Mouse (Mus musculus) neural tube, embryonic 11.5 days (tissue): ENCODE measurements around the gene Crim1. TPM values are rescaled to one million over a fixed set of nuclear protein-coding genes. Genes with fewer than 3 reads are reported as not detected.

Source experiments
- ATAC-seq: fragments of 200-750 bp; cut with Nextera tagmentation; 2 replicates; pipeline ENCODE4 v1.8.0; 2017; ENCODE audit warnings: moderate number of reproducible peaks, mild to moderate bottlenecking, moderate TSS enrichment, moderate library complexity; ENCODE audit not compliant: insufficient read depth, low FRiP score, low TSS enrichment
- DNase-seq: peaks from one replicate; pipeline ENCODE4 v3.0.0-alpha.2; 2015; ENCODE audit warnings: low spot score
- H3K27ac ChIP-seq: fragments of 300-500 bp; sonication (generic); 2 replicates; pipeline ENCODE4 v1.5.1; 2014; ENCODE audit warnings: low read depth, mild to moderate bottlenecking, low read length
- H3K27me3 ChIP-seq: fragments of 300-500 bp; sonication (generic); 2 replicates; pipeline ENCODE4 v1.6.1; 2014; ENCODE audit warnings: mild to moderate bottlenecking, low read length, mixed read lengths; ENCODE audit not compliant: control insufficient read depth, insufficient read depth
- H3K36me3 ChIP-seq: fragments of 300-500 bp; sonication (generic); 2 replicates; pipeline ENCODE4 v1.6.1; 2014; ENCODE audit warnings: mild to moderate bottlenecking, low read length, moderate library complexity, mixed read lengths; ENCODE audit not compliant: control insufficient read depth, insufficient read depth
- H3K4me1 ChIP-seq: fragments of 300-500 bp; sonication (generic); 2 replicates; pipeline ENCODE4 v1.6.1; 2014; ENCODE audit warnings: low read length, mixed read lengths; ENCODE audit not compliant: control insufficient read depth, insufficient read depth
- H3K4me2 ChIP-seq: fragments of 300-500 bp; sonication (generic); 2 replicates; pipeline ENCODE4 v1.6.1; 2014; ENCODE audit warnings: low read depth, mild to moderate bottlenecking, moderate library complexity
- H3K4me3 ChIP-seq: fragments of 300-500 bp; sonication (generic); 2 replicates; pipeline ENCODE4 v1.5.1; 2014; ENCODE audit warnings: low read depth, low read length
- H3K9ac ChIP-seq: fragments of 300-500 bp; sonication (generic); 2 replicates; pipeline ENCODE4 v1.6.1; 2014; ENCODE audit warnings: mild to moderate bottlenecking, low read length
- H3K9me3 ChIP-seq: fragments of 300-500 bp; sonication (generic); 2 replicates; pipeline ENCODE4 v1.6.1; 2016; ENCODE audit warnings: low read length; ENCODE audit not compliant: control insufficient read depth
- WGBS: fragments of 180-500 bp; shearing (Covaris S2); extraction: QIAGEN DNeasy Blood & Tissue Kit; methylation state at CpG from one replicate; pipeline ENCODE4 v1.1.7; 2014; 5-methylcytosine and 5-hydroxymethylcytosine counted together
- polyA plus RNA-seq: library from polyadenylated mRNA; unstranded; fragments of >200 nt; fragmentation: Nextera tagmentation; extraction: Ambion mirVana; gene quantifications from 2 replicates; pipeline ENCODE4 v1.2.1, GENCODE M21; 2014

Gene Crim1
- polyA plus RNA-seq, 1 experiment from 2014 or later = 5.6 TPM

DNA sequence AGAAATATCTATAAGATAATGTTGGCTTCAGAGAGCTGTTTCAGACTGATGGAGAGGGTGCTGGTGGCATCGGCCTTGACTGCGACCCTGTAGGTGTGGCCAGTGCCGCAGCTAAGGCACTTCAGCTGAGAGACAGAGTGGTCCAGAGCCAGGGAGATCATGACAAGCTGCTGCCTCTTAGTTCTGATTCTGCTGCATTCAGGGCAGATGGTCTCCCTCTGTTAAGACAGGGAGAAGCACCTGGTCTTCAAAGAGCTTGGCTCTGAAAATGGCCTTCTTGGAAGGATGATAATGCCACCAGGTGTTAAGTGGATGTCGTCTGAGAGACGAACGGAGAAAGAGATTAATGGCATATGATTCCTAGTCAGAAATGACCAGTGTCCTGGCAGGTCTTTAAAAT, 33.8 kb downstream of the Crim1 start:
- Histone ChIP-seq H3K4me1 (no peaks in the 10 kb centered on the region), H3K9ac (no peak overlapping the region), H3K9me3 (no peaks in the 10 kb centered on the region), H3K4me2 (no peak overlapping the region), H3K4me3 (no peak overlapping the region), H3K27me3 (no peaks in the 10 kb centered on the region), H3K36me3 (0 out of 2 replicates have a peak, but pooled peaks cover 2% of the 10 kb centered on the region), H3K27ac (no peak overlapping the region)
- no peak for ATAC-seq
- no peak for DNase-seq
- 84% methylated on average over 6 of the region's 6 CpGs for WGBS

DNA sequence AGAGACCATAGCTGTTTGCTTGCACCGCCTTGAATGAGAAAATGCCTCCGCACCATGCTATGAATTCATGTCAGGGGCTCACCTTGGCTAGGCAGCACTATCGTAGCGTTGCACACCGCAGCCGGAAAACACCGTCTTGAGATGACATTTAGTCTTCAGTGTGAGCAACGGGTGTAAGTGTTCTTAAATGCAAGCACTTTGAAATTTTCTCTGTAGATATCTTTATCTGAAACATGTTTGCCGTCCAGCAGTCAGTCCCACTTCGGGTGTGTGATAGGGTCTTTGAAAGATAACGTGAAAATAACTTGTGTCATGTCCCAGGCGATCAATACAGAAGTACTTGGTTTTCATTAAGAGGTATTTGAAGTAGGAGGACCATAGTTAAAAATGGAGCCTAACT, 36.1 kb downstream of the Crim1 start:
- H3K9me3 ChIP-seq = no peaks in the 10 kb centered on the region
- no peaks in the 10 kb centered on the region for H3K27me3 ChIP-seq
- no peak overlapping the region for H3K27ac ChIP-seq
- no peak overlapping the region for H3K4me3 ChIP-seq
- 93% methylated on average over 12 of the region's 12 CpGs for WGBS
- no peak for DNase-seq
- no peak overlapping the region for H3K9ac ChIP-seq
- H3K36me3 ChIP-seq = 0 out of 2 replicates have a peak, but pooled peaks cover 2% of the 10 kb centered on the region
- no peak overlapping the region for H3K4me2 ChIP-seq
- no peaks in the 10 kb centered on the region for H3K4me1 ChIP-seq
- ATAC-seq = no peak

DNA sequence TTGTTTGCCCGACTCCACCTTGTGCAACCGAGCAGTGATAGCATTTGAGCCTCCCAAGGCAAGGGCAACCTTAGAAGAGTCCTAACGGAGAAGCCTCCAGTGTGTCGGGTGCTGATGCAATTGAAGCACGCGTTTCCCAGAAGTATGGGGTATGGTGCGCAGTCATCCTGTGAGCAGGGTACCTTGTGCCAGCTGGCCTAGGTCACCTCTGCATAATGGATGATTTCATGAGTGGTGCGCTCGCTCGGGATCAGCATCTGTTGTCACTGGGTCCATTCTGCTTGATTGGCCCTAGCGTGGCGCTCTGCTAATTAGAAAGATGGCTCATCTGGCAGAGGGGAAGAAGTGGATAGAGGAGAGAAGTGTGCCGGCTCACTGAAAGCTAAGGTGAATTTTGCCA, 37.9 kb downstream of the Crim1 start:
- Histone ChIP-seq H3K36me3 (0 out of 2 replicates have a peak, but pooled peaks cover 2% of the 10 kb centered on the region), H3K4me3 (no peak overlapping the region), H3K9ac (no peak overlapping the region), H3K27ac (no peak overlapping the region), H3K27me3 (no peaks in the 10 kb centered on the region), H3K9me3 (no peaks in the 10 kb centered on the region), H3K4me1 (no peaks in the 10 kb centered on the region), H3K4me2 (no peak overlapping the region)
- DNase-seq = peak; percentile 17
- WGBS = 85% methylated on average over 13 of the region's 13 CpGs
- ATAC-seq = no peak

DNA sequence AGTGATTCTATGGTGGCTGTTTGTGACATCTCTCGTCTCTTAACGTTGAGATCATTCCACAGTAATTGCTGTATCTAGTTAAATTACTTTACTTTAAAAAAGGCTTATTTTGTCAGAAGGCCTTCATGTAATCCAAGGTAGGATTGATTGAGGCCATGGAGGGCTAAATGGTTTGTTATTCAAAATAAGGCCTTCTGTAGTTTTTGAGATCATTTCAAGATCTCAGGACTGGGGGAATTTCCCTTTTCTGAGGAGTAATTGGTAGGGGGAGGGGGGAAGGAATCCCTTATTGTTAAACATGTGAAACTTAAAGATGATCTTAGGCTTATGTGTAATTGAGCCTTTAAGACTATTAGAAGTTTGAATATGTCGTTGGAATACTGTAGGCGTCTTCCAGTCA, 40.1 kb downstream of the Crim1 start:
- Histone ChIP-seq H3K4me1 (no peaks in the 10 kb centered on the region), H3K9ac (no peak overlapping the region), H3K4me2 (no peak overlapping the region), H3K27me3 (no peaks in the 10 kb centered on the region), H3K27ac (no peak overlapping the region), H3K36me3 (0 out of 2 replicates have a peak, but pooled peaks cover 2% of the 10 kb centered on the region), H3K9me3 (no peaks in the 10 kb centered on the region), H3K4me3 (no peak overlapping the region)
- WGBS = 94% methylated on average over 4 of the region's 4 CpGs
- DNase-seq (no peak), ATAC-seq (no peak)

DNA sequence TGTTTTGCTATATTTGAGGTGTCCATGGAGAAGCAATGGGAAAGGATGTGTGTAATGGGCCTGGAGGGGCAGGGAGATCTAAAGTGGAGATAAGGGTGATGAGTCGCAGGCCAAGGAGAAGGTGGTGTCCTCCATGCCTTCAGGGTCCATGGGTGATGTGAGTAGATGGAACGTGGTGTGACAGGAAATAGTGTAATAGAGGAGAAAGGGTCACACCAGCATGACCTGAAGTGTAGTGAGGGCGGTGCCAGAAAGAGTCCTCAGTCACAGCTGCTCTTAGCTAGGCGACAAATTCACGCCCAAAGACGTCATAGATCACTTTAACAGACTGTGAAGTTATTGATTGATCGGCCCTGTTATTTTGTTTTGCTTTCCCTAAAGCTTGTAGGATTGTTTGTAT, 41.2 kb downstream of the Crim1 start:
- Histone ChIP-seq H3K4me1 (no peaks in the 10 kb centered on the region), H3K4me2 (no peak overlapping the region), H3K27me3 (no peaks in the 10 kb centered on the region), H3K27ac (no peak overlapping the region), H3K9ac (no peak overlapping the region), H3K36me3 (0 out of 2 replicates have a peak, but pooled peaks cover 2% of the 10 kb centered on the region), H3K4me3 (no peak overlapping the region), H3K9me3 (no peaks in the 10 kb centered on the region)
- DNase-seq (no peak), ATAC-seq (no peak)
- 59% methylated on average over 7 of the region's 7 CpGs for WGBS

DNA sequence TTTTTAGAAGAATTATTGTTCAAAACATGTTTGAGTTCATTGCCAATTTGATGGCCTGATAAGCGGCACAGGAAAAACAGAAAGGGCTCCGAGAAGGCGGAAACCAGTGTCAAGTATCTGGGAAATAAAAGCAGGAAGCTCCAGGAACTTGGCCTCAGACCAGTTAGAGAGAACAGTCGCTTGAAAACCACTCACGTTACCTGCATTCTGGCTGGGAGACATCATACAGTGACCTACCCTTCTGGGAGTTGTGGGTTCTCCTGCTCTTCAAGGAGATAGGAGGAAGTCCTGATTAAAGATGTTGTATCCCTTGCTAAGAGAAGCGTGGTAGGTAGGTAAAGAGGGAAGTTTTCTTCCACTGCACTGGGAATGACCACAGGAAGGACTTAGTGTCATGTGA, 44.7 kb downstream of the Crim1 start:
- H3K4me1 ChIP-seq = 0 out of 2 replicates have a peak, but pooled peaks cover 4% of the 10 kb centered on the region
- no peak overlapping the region for H3K4me2 ChIP-seq
- H3K27ac ChIP-seq = no peak overlapping the region
- ATAC-seq (no peak), DNase-seq (no peak)
- H3K9ac ChIP-seq = no peak overlapping the region
- H3K9me3 ChIP-seq = no peaks in the 10 kb centered on the region
- H3K27me3 ChIP-seq = no peaks in the 10 kb centered on the region
- 81% methylated on average over 6 of the region's 6 CpGs for whole genome bisulfite sequencing
- H3K36me3 ChIP-seq = no peaks in the 10 kb centered on the region
- no peak overlapping the region for H3K4me3 ChIP-seq

DNA sequence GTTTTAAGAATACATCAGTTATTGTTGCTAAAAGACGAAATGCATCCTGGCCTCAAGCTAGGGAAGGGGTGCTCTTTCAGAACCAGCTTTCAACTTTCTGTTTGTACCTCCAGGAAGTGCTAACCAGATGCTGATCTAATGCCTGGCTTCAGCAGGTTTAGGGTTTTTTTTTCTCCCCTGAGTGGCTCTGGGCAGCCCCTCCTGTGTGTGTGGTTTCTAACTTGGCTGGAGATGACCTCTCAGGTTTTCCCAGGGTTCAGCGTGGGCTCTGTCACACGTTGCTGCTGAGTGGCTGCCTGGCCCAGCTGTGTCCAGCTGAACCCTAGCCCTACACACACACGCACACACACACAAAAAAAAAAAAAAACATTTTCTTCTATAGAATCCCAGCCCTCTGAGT, 45.4 kb downstream of the Crim1 start:
- H3K9ac ChIP-seq = no peak overlapping the region
- WGBS = 66% methylated on average over 4 of the region's 4 CpGs
- no peaks in the 10 kb centered on the region for H3K27me3 ChIP-seq
- no peak overlapping the region for H3K27ac ChIP-seq
- no peak overlapping the region for H3K4me2 ChIP-seq
- no peaks in the 10 kb centered on the region for H3K36me3 ChIP-seq
- no peaks in the 10 kb centered on the region for H3K9me3 ChIP-seq
- DNase-seq (no peak), ATAC-seq (no peak)
- H3K4me1 ChIP-seq = 0 out of 2 replicates have a peak, but pooled peaks cover 4% of the 10 kb centered on the region
- no peak overlapping the region for H3K4me3 ChIP-seq

DNA sequence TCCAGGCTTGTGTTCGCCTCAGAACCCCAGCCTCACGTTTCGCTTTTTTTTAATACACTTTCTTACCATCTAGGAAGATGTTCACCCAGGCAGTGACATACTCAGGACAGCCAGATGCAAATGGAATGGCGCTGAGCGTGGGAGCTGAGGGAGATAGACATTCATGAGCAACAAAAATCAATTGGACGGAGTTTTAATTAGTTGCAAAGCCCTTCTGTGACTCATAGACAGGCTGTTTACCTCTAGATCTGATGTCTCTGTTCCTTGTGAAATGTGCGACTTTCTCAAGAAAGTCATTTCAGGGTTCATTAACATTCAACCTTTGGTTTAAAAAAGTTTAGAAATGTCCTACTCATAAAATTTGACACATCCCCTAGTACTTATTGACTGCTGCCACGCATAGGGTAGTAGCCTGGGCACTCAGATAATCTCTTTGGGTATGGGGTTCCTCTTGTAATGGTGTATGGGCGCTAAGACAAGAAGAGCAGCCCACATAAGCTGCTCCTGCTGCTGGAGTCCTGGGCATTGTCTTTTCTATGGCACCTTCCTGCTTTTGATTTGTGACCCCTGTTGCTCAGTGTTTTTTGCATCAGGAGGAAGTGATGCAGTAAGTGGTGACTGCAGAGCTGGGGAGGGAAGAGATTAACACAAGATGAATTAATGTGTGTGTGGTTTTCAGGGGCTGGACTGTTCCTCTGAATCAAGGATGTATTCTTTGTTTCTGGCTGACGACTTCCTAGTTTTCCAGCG, 46.8 kb downstream of the Crim1 start:
- no peaks in the 10 kb centered on the region for H3K27me3 ChIP-seq
- H3K27ac ChIP-seq = no peak overlapping the region
- ATAC-seq = no peak
- H3K4me2 ChIP-seq = no peak overlapping the region
- H3K4me3 ChIP-seq = no peak overlapping the region
- 64% methylated on average over 11 of the region's 11 CpGs for WGBS
- H3K9ac ChIP-seq = no peak overlapping the region
- no peak for DNase-seq
- H3K9me3 ChIP-seq = no peaks in the 10 kb centered on the region
- 0 out of 2 replicates have a peak, but pooled peaks cover 4% of the 10 kb centered on the region for H3K4me1 ChIP-seq
- H3K36me3 ChIP-seq = no peaks in the 10 kb centered on the region

DNA sequence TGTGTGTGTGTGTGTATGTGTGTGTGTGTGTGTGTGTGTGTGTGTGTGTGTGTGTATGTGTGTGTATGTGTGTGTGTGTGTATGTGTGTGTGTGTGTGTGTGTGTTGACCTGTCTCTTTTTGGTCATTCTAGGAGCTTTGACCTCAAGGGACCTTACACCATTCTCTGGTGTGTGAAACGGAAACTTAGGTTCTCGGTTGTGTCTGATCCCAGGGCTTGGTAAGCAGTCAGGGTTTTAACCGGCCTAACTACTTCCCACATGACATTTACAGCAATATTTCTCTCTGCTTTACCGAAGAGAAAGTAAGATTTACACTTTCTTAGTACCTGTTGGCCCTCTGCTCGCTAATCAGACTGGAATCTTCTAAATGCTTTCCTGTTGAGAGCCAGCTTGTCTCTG, 48.1 kb downstream of the Crim1 start:
- Histone ChIP-seq H3K27ac (no peak overlapping the region), H3K9me3 (no peaks in the 10 kb centered on the region), H3K36me3 (no peaks in the 10 kb centered on the region), H3K4me2 (no peak overlapping the region), H3K4me1 (0 out of 2 replicates have a peak, but pooled peaks cover 4% of the 10 kb centered on the region), H3K9ac (no peak overlapping the region), H3K4me3 (no peak overlapping the region), H3K27me3 (no peaks in the 10 kb centered on the region)
- 86% methylated on average over 5 of the region's 5 CpGs for WGBS
- ATAC-seq (no peak), DNase-seq (no peak)
